Mouse (Mus musculus) heart, adult 11 months (tissue): ENCODE data around the gene Rps5.
A peak's percentile ranks its signal among the peaks of the same experiment; 100 is the strongest.
"Not testable (repeated sequence)": the region's sequence is repeated elsewhere in the genome, so short reads cannot be mapped to it uniquely, and the experiment has no call there.

Experiments used
- DNase-seq: peaks from one replicate; pipeline ENCODE4 v3.0.0; 2022

The Rps5 gene

GRCm38 (mm10) chr7:12921705-12922465 lies at the start of gene Rps5:
Rps5 (plus strand) TSS chr7:12922290.
- DNase-seq, result peak; percentile 100

- no peak for DNase-seq
Measured at GRCm38 (mm10) chr7:12874301-12874700, 47.8 kb upstream of the Rps5 start.

DNA sequence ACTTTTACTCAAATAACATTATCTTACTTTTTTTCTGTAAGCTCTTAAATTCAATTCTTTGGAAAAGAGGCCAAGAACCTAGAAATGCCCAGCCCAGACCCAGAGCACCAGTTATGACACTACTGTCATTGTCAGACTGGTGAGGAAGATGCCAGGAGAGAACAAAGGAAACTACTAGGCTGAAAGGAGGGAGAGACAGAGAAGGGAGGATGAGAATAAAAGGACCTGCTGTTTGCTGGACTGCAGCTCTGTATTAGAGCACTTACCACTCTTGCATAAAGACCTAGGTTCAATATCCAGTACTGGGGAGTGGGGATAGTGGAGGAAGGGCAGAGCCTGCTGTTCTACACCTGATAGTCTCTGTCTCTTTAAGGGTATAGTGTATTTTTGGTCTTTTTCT lies 42.1 kb upstream of the Rps5 start:
- DNase-seq, result peak; percentile 51

GRCm38 (mm10) chr7:12880497-12880896 lies 41.6 kb upstream of the Rps5 start:
- DNase-seq, result not testable (repeated sequence)

- peak; percentile 100 for DNase-seq
Measured at GRCm38 (mm10) chr7:12880911-12881660, 41.0 kb upstream of the Rps5 start, which contains the start of gene Zfp128. Zfp128 (plus strand) TSS chr7:12881177.

- DNase-seq, result peak; percentile 77
Measured at GRCm38 (mm10) chr7:12886563-12887266, 35.4 kb upstream of the Rps5 start.

DNA sequence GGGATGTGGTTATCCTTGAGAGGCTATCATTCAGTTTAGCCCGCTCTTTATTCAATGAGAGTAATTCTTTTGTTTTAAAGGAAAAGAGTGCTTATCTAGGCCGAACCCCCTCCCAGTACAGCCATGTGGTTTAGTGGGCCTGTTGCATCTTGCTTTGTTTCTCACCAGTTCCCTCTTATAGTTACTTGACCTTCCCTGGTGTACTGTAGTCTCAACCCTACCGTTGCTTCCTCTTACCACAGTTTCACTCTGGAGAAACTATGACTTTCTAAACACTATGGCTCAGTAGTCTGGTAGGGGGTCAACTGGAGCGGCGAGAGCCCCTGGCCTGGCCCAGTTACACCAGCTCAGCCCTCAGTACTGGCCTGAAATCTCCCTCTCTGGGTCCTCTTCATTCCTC lies 34.5 kb upstream of the Rps5 start:
- DNase-seq, result peak; percentile 28

DNA sequence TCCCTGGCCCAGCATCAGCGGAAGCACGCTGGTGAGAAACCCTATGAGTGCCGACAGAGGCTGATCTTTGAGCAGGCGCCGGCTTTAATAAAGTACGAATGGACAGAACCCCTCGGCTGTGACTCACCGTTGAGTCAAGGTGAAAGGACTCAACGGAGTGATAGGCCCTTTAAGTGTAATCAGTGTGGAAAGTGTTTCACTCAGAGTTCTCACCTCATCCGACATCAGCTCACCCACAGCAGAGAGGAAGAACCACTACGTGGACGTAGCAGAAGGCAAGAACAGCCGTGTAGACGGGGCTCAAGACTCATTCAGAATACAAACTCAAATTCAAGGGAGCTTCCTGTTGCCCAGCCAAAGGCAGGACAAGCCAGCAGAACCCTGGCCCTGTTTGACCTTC lies 31.2 kb upstream of the Rps5 start:
- DNase-seq, result peak; percentile 79

GRCm38 (mm10) chr7:12891334-12891733 lies 30.8 kb upstream of the Rps5 start:
- no peak for DNase-seq

GRCm38 (mm10) chr7:12897655-12898410 lies 24.3 kb upstream of the Rps5 start, which contains the start of gene Zscan22:
Zscan22 (plus strand) TSS chr7:12897815.
- DNase-seq, result peak; percentile 100

GRCm38 (mm10) chr7:12901517-12901916 lies 20.6 kb upstream of the Rps5 start:
- DNase-seq, result no peak

GRCm38 (mm10) chr7:12903623-12904022 lies 18.5 kb upstream of the Rps5 start:
- DNase-seq, result no peak

GRCm38 (mm10) chr7:12905146-12905545 lies 16.9 kb upstream of the Rps5 start:
- no peak for DNase-seq

DNA sequence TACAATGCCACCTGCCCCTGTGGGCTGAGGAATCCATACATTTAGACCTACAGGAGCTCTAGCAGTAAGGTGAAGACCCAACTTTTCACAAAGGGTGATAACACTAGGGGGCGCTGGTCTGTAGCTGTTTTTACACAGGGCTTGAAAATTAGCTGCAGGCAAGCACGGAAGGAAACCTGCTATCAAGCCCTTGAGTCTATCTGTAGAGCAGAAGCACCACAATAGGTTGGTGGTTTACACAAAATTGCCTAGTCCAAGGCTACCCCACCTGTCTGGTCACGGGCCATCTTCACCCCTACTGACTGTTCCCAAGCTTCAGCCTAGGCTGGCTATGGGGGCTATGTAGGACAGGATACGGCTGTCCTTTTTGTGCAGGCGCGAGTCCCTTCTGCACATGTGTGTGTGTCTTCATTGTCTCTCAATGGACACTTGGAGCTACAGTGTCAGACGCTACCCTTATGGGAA lies 12.6 kb upstream of the Rps5 start:
- DNase-seq, result peak; percentile 94

GRCm38 (mm10) chr7:12910181-12910668 lies 11.9 kb upstream of the Rps5 start:
- peak; percentile 96 for DNase-seq

DNA sequence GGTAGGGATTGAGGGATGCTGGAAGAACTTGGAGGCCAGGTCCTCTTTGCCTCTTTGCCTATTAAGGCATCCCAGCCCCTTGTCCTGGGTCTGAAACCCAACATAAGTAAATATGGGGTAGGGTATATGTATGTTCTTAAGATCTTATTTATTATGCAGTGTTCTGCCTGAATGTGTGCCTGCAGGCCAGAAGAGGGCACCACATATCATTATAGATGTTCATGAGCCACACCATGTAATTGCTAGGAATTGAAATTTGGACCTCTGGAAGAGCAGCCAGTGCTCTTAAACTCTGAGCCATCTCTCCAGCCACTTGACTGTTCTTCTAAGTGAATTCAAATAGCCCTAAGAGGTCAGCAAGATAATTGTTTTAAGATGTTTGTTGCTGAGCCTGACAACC lies 8.5 kb upstream of the Rps5 start:
- no peak for DNase-seq

- DNase-seq, result peak; percentile 84
Measured at GRCm38 (mm10) chr7:12920495-12920894, 1.6 kb upstream of the Rps5 start.

- DNase-seq, result no peak
Measured at GRCm38 (mm10) chr7:12921318-12921704, 779 bp upstream of the Rps5 start.

GRCm38 (mm10) chr7:12922729-12923128 lies 639 bp downstream of the Rps5 start:
- no peak for DNase-seq

GRCm38 (mm10) chr7:12926316-12926715 lies 4.2 kb downstream of the Rps5 start:
- no peak for DNase-seq

DNA sequence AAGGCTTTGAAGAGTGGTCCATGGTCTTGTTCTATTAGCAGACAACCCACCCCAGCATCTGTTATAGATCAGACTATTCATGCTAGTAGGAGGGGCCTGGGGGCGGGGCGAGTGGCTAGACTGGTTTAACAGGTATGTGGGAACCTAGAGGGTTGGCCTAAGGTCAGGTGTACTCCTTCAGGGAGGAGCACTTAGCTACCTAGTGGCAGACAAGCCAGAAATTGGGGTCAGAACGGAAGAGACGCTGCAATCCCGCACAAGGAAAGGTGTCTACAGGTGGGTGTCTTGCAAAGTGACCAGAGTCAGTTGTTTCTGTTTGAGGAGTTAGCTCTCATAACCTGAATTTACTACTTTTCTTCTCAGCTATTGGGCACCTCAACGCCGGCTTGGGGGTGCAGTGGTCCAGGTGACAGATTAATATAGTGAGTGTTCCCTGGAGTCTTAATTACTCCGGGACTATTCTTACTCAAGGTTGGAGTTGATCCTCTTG lies 5.1 kb downstream of the Rps5 start, which contains the start of gene Rnf225:
TSS of gene Rnf225 (plus strand) at position 226 of the 490 bp plus-strand sequence.
- no peak for DNase-seq
